Mouse (Mus musculus) olfactory bulb, adult 2 months (tissue): Measurements from ENCODE around the gene Sphk1.

ENCODE experiments used
- CTCF ChIP-seq: fragments of 200-500 bp; IDR thresholded peaks from 2 replicates; pipeline ENCODE4 v1.5.1; 2012; ENCODE audit warnings: low read depth, mild to moderate bottlenecking, low read length, moderate library complexity; ENCODE audit not compliant: insufficient read depth
- POLR2A ChIP-seq: fragments of 200-500 bp; IDR thresholded peaks from 2 replicates; pipeline ENCODE4 v1.6.1; 2012; ENCODE audit warnings: mild to moderate bottlenecking, low read depth, low read length, moderate library complexity; ENCODE audit not compliant: insufficient read depth

GRCm38 (mm10) chr11:116523699-116524189, 7.0 kb upstream of the Sphk1 start:
- no peak for TF ChIP-seq POLR2A
- no peak for TF ChIP-seq CTCF
